Mouse (Mus musculus) T-helper 17 cell (primary cell): ENCODE measurements around the gene Gm11549.

ENCODE experiments used
- in situ Hi-C, 2 experiments: fragments of 300-600 bp; cut with MboI, MseI; formaldehyde crosslinking; loops; 1 replicate in 1 of 2; 2 replicates in 1 of 2; pipeline ENCODE4 v1.15.1; 2025; ENCODE audit warnings: high pct_unique_total_duplicates in 2 of 2

Gm11549 gene

GRCm38 (mm10) chr3:36522137-36522536, 524 bp upstream of the Gm11549 start:
- in situ Hi-C loops: no loop called here

- in situ Hi-C loops: no loop called here
These were observed 5.4 kb downstream of the Gm11549 start for GRCm38 (mm10) chr3:36516196-36516595.

DNA sequence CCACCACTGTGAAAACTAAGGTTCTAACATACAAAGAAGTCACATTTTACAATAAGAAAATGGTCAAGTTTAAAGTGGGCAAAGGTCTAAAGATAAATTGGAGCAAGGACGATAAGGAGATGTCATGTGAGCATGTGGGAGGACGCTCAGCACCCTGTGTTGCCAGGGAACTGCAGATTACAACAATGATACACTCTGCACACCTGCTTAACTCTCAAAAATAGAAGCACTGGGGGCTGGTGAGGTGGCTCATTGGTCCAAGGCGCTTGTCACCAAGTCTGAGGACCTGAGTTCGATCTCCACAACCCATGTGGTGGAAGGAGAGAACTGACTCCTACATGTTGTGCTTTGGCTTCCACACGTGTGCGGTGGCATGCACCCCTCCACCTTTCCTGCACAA, 10.1 kb downstream of the Gm11549 start:
- in situ Hi-C loops: no loop called here

DNA sequence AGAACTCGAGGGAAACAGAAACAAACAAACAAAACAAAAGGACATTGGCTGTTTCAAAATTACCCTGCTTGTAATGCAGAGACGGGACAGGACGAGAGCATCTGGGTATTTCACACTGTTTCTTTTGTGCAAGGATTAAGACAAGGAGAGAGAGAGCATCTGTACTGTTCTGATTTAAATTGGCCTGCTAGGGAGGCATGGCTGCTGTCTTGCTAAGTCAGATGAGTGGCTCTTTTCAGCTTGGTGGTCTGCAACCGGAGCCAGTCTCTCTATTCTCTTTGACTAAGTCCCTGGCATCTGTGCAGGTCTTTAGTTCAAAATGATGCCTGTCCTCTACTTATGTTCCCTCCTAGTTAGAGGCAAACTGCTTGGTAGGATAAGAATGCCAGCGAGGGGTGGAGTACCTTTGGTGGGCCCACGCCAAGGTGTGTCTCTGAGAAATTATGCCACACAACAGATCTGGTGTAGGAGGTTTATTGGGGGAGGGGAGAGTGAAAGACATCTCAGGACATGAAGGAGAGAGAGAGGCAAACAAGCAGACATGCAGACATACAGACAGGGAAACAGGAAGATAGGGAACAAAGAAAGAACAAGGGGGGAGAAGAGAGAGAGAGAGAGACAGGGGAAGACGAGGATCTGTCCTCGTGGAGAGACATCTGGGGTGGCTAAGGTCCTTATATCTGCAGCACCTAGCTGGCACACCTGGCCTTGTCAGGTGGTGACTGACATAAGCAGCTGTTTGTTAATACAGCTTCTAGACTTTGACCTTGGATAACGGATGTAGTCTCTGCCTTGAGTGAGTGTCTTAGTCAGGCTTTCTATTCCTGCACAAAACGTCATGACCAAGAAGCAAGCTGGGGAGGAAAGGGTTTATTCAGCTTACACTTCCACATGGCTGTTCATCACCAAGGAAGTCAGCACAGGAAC, 15.5 kb downstream of the Gm11549 start:
- in situ Hi-C loops: no loop called here

DNA sequence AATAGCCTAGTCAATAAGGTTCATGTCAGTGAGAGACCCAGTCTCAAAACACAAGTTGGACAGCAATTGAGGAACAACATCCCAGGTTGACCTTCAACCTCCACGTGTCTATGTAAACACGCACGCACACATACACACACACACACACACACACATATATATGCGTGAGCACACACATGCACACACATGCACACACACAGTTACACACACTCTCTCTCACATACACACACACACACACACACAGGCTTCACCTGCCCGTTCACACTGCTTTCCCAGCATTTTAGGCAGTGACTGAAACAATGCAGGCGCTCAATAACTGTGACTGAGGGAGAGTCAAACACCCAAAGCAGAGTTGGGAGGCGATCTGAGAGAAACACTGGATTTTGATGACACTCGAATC, 16.3 kb downstream of the Gm11549 start:
- in situ Hi-C loops: no loop called here

GRCm38 (mm10) chr3:36501546-36501945, 20.1 kb downstream of the Gm11549 start:
- in situ Hi-C loops: loop anchor here in 1 of 2 experiments (5.0 kb wide), 2 partner anchors 64 to 289 kb away; no protein-coding TSS in a partner anchor

- in situ Hi-C loops: loop anchor here in 1 of 2 experiments (5.0 kb wide), 2 partner anchors 64 to 289 kb away; no protein-coding TSS in a partner anchor
These were observed 20.6 kb downstream of the Gm11549 start for GRCm38 (mm10) chr3:36500976-36501375.

GRCm38 (mm10) chr3:36499418-36499817, 22.2 kb downstream of the Gm11549 start:
- in situ Hi-C loops: loop anchor here in 1 of 2 experiments (25.0 kb wide), 1 partner anchor 812 kb away; no protein-coding TSS in a partner anchor

GRCm38 (mm10) chr3:36498224-36498623, 23.4 kb downstream of the Gm11549 start:
- in situ Hi-C loops: loop anchor here in 1 of 2 experiments (25.0 kb wide), 1 partner anchor 811 kb away; no protein-coding TSS in a partner anchor

DNA sequence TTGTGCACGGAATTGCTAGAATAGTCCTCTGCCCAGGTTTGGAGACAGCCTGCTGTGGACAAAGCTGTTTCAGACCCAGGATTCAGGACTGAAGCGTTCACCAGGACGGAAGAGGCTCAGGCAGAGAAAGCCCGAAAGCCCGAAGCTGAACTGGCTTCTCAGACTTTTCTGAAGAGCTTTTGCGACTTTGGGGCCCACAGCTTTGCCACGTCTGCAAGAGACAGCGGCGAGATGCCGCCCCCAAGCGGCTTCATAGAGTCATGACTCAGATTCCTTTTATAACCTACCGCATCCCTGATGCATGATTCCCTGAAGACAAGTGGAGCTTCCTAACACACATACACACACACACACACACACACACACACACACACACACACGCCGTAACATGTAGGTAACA, 24.9 kb downstream of the Gm11549 start:
- in situ Hi-C loops: loop anchor here in 1 of 2 experiments (25.0 kb wide), 1 partner anchor 809 kb away; no protein-coding TSS in a partner anchor

GRCm38 (mm10) chr3:36496273-36496672, 25.3 kb downstream of the Gm11549 start:
- in situ Hi-C loops: loop anchor here in 1 of 2 experiments (25.0 kb wide), 1 partner anchor 809 kb away; no protein-coding TSS in a partner anchor

DNA sequence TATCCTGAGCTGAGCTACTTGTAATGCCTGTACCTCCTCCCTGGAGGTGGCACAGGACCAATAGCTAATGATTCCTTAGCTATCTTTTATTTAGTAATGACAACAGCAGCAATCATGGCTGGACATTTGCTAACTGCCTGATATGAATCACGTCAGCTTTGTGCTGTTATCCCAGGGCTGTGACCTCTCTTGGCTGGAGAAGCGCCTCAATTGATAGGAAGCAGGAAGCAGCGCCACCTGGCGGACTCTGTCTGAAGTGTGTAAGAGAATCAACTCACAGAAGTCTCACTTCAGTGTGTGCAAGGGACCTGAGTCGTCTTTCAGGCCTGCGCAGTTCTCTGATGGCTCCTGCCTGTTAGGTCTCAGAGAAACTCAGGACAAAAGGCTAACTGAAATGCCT, 26.2 kb downstream of the Gm11549 start:
- in situ Hi-C loops: loop anchor here in 1 of 2 experiments (25.0 kb wide), 1 partner anchor 808 kb away; no protein-coding TSS in a partner anchor

DNA sequence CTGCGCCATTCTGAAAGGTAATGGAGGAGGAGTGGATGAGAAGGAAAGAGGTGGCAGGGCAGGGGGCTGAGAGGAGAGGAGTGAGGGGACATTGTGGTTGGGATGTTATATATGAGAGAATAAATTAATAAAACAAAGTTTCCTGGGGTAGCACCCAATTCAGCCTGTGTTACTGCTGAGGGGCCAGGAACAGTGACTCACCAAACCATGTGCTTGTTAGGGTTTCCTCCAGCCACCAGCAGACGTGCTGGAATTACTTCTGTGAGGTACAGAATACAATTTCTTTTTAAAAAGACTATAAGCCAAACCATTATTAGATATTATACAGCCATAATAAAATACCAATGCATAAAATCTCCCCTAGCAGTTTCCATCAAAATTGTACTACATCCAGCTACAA, 27.0 kb downstream of the Gm11549 start:
- in situ Hi-C loops: loop anchor here (5.0 to 25.0 kb wide), 2 partner anchors 282 to 807 kb away; no protein-coding TSS in a partner anchor

DNA sequence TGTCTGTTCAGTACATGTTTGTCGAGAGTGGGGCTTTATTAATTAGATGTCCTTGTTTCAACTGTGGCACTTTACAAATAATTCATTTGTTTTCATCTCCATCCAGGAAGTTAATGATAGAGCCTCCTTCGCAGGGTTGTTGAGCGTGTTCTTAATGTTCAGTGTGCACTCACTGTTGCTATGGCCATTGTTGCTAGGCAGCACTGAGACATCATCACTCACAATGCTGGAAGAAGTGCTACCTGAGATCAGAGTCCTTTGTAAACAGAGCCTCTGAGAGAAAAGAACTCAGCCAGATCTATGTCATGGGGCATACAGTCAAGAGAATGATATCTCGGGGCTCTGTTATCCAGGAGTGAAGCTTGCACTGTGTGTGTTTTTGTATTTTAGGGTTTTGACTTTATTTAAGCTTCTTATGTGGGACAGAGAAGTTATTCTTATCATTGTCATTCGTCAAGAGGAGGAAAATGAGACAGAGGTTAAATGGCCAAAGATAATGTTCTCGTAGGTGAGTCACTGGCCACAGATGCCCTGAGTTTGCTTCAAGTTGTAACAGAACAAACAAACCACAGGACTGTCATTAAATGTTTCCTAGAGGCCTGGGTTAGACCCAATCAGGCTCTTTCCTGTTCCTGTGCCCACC, 27.9 kb downstream of the Gm11549 start:
- in situ Hi-C loops: loop anchor here (5.0 to 25.0 kb wide), 2 partner anchors 281 to 806 kb away; no protein-coding TSS in a partner anchor

GRCm38 (mm10) chr3:36492716-36493391, 28.8 kb downstream of the Gm11549 start:
- in situ Hi-C loops: loop anchor here (5.0 to 25.0 kb wide), 2 partner anchors 281 to 806 kb away; no protein-coding TSS in a partner anchor

- in situ Hi-C loops: loop anchor here (5.0 to 25.0 kb wide), 2 partner anchors 279 to 804 kb away; no protein-coding TSS in a partner anchor
These were observed 30.1 kb downstream of the Gm11549 start for GRCm38 (mm10) chr3:36491535-36491934.

- in situ Hi-C loops: loop anchor here (5.0 to 25.0 kb wide), 2 partner anchors 37 to 802 kb away; no protein-coding TSS in a partner anchor
These were observed 32.1 kb downstream of the Gm11549 start for GRCm38 (mm10) chr3:36489590-36489910.

- in situ Hi-C loops: loop anchor here (5.0 to 25.0 kb wide), 2 partner anchors 37 to 802 kb away; no protein-coding TSS in a partner anchor
These were observed 32.6 kb downstream of the Gm11549 start for GRCm38 (mm10) chr3:36488899-36489589.

DNA sequence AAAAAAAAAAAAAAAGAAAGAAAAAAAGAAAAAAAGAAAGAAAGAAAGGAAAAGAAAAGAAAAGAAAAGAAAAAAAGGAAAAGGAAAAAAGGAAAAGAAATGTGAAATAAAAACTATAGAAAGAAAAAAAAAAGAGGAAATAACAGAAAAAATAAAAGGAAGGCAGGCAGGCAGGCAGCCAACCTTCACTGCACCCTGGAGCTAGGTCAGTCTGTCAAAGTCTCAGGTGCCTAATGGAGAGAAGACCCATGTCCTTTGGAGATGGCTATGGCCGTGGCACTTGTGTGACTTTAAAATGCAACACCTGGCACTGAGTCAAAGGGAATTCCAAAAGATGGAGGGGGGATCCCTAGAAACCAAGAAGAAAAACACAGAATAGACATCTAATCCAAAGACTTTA, 33.2 kb downstream of the Gm11549 start:
- in situ Hi-C loops: loop anchor here (5.0 to 25.0 kb wide), 2 partner anchors 36 to 801 kb away; no protein-coding TSS in a partner anchor

- in situ Hi-C loops: loop anchor here (5.0 to 25.0 kb wide), 2 partner anchors 35 to 800 kb away; no protein-coding TSS in a partner anchor
These were observed 34.7 kb downstream of the Gm11549 start for GRCm38 (mm10) chr3:36486881-36487280.
